Mouse (Mus musculus) midbrain, embryonic 13.5 days (tissue): ENCODE measurements around the gene Cipc. TPM values are rescaled to one million over a fixed set of nuclear protein-coding genes. Genes with fewer than 3 reads are reported as not detected.

ENCODE experiments used
- ATAC-seq: fragments of 200-750 bp; cut with Nextera tagmentation; 2 replicates; pipeline ENCODE4 v1.8.0; 2017; ENCODE audit warnings: mild to moderate bottlenecking, moderate TSS enrichment, moderate library complexity
- H3K27ac ChIP-seq: fragments of 300-500 bp; sonication (generic); 2 replicates; pipeline ENCODE4 v1.5.1; 2015; ENCODE audit warnings: inconsistent platforms, mild to moderate bottlenecking, moderate library complexity
- H3K27me3 ChIP-seq: fragments of 300-500 bp; sonication (generic); 2 replicates; pipeline ENCODE4 v1.6.1; 2015; ENCODE audit warnings: mild to moderate bottlenecking, inconsistent platforms
- H3K36me3 ChIP-seq: fragments of 300-500 bp; sonication (generic); 2 replicates; pipeline ENCODE4 v1.6.1; 2015; ENCODE audit warnings: mild to moderate bottlenecking, inconsistent platforms
- H3K4me1 ChIP-seq: fragments of 300-500 bp; sonication (generic); replicated peaks from 2 replicates; pipeline ENCODE4 v1.6.1; 2015; ENCODE audit warnings: inconsistent platforms
- H3K4me2 ChIP-seq: fragments of 300-500 bp; sonication (generic); replicated peaks from 2 replicates; pipeline ENCODE4 v1.6.1; 2015; ENCODE audit warnings: moderate library complexity, mild to moderate bottlenecking, inconsistent platforms
- H3K4me3 ChIP-seq: fragments of 300-500 bp; sonication (generic); replicated peaks from 2 replicates; pipeline ENCODE4 v1.5.1; 2015; ENCODE audit warnings: mild to moderate bottlenecking, inconsistent platforms
- H3K9ac ChIP-seq: fragments of 300-500 bp; sonication (generic); replicated peaks from 2 replicates; pipeline ENCODE4 v1.6.1; 2015; ENCODE audit warnings: mild to moderate bottlenecking, inconsistent platforms
- H3K9me3 ChIP-seq: fragments of 300-500 bp; sonication (generic); 2 replicates; pipeline ENCODE4 v1.6.1; 2016; ENCODE audit warnings: mild to moderate bottlenecking, inconsistent platforms
- WGBS: fragments of 180-500 bp; shearing (Covaris S2); methylation state at CpG from one replicate; pipeline ENCODE4 v1.1.7; 2015; 5-methylcytosine and 5-hydroxymethylcytosine counted together
- polyA plus RNA-seq: library from polyadenylated mRNA; unstranded; fragments of >200 nt; fragmentation: Nextera tagmentation; extraction: Ambion mirVana; gene quantifications from 2 replicates; pipeline ENCODE4 v1.2.1, GENCODE M21; 2015

The Cipc gene
- polyA plus RNA-seq = 49.8 and 51.2 TPM in 2 replicates

DNA sequence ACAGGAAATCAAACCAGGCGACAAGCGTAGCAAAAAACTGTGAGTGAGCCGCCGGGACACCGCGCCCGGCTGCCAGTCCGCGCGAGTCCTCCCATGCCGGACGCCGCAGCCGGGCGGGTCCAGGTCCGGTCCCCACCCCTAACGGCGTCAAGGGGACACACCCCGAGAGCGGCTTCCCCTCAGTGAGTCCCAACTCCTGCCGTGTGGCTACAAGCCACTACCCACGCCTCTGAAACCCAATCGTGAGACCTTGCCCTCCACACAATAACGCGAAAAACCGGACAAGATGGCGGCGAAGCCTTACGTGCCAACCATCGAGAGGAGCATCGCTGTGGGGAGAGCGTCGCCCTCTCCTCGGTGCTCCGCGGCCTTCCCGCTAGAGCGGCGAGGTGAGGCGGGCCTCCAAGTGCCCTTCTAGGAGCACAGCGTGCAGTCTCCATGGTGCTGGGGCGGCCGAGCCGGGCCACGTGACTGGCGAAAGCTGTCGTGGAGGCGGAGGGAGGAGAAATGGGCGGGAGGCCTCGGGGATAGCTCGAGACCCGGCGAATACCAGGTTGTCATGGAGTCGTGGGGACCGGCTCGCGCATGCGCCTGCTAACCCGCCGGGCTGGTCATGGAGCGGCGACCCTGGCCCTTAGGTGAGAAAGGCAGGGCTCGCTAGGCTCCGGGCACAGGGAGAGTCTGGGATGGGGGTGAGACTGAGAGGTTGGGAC, at the start of gene Cipc:
Cipc (plus strand) TSS at position 182 of the 713 bp plus-strand sequence.
- Histone ChIP-seq H3K27me3 (no peaks in the 10 kb centered on the region), H3K4me2 (peak within 1 kb of the TSS; percentile 90), H3K4me1 (peaks cover 68% of the 10 kb centered on the region), H3K9ac (peak within 1 kb of the TSS; percentile 96), H3K4me3 (peak within 1 kb of the TSS; percentile 68), H3K27ac (peak within 1 kb of the TSS; percentile 100), H3K36me3 (no peaks in the 10 kb centered on the region), H3K9me3 (no peaks in the 10 kb centered on the region)
- ATAC-seq = peak; percentile 98
- WGBS = under 1% methylated on average over 63 of the region's 64 CpGs

DNA sequence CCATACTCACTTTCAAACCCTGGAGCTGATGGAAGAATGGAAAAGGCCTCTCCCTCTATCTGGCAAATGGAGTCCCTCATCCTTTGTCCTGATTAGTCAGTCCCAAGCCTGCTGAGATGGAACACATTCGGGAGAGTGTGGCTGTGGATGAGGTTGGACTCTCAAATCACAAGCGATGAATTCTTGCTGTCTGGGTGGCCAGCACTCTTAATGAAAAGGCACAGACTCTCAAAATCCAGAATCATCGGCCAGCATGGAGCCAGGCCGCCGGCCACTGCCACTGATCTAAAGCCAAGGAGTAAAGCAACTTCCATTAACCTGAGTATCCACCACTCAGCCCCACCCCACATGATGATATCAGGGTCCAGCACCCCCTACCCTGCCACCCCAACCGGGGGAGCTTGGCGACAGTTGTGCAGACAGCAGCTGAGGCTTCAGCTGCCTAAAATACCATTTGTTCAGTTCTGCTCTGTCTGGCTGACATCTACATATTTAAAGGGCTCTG, 49.0 kb upstream of the Cipc start:
- Histone ChIP-seq H3K4me1 (peaks cover 67% of the 10 kb centered on the region), H3K27ac (peak overlapping the region; percentile 99), H3K4me2 (peak overlapping the region; percentile 67), H3K27me3 (no peaks in the 10 kb centered on the region), H3K4me3 (no peak overlapping the region; the same call in 1 of the 2 replicates), H3K9ac (peak overlapping the region; percentile 64), H3K9me3 (no peaks in the 10 kb centered on the region), H3K36me3 (no peaks in the 10 kb centered on the region)
- WGBS = 23% methylated on average over 7 of the region's 7 CpGs
- ATAC-seq = no peak

DNA sequence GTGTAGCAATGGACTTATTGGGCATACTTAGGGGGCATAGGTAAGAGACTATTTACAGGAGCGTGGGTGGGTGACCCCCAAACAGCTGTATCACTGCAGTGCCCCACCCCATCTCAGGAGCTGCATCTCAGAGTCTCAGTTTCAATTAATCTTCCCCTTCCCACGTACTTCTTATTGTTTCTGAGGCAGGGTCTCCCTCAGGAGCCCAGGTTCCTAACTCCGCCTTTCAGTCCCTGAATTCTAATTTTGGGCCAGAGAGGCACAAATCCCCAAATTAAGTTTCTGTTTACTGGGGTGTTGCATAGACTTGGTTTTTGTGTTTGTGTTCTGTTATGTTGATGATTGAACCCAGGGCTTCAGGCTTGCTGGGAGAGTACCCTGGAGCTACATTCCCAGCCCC, 48.4 kb upstream of the Cipc start:
- Histone ChIP-seq H3K9me3 (no peaks in the 10 kb centered on the region), H3K9ac (peak overlapping the region; percentile 64), H3K27me3 (no peaks in the 10 kb centered on the region), H3K27ac (peak overlapping the region; percentile 99), H3K4me2 (peak overlapping the region; percentile 67), H3K4me1 (peaks cover 63% of the 10 kb centered on the region), H3K36me3 (no peaks in the 10 kb centered on the region), H3K4me3 (no peak overlapping the region)
- 38% methylated on average over 3 of the region's 3 CpGs for WGBS
- no peak for ATAC-seq

DNA sequence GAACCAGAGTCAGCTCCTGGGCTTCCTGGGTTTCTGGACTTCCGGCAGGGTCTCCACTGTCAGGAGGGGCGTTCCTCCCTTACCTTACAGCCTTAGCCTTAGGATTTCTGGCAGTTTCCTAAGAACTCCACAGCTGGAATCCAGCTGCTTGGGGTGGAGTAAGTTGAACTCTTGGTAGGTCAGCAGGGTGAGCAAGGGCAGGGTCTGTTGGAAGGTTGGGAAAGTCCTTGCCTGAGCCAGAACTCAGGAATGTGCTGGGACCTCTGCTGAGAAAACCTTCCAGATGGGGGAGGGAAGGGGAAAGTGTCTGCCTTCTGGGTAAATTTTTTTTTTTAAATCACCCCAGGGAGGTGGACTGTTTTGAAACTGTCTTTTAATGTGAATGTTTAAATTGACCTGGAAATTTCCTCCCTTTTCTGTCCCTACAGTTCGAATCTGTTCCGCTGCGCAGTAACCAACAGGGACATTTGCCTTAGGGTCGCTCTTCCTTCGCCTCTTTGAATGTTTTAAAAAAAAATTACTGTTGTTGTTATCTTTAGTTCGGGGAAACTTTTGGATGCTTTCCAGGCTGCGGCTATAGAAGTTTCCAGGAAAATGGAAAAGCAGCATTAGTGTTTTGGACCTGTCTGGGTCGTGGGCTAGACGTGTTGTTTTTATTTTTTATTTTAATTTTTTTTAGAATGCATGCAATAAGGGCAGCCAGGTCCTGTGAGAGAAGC, 47.2 kb upstream of the Cipc start:
- WGBS = 81% methylated on average over 11 of the region's 11 CpGs
- ATAC-seq = no peak
- H3K36me3 ChIP-seq = no peaks in the 10 kb centered on the region
- peak overlapping the region; percentile 25; the same call in 1 of the 2 replicates for H3K27ac ChIP-seq
- H3K9me3 ChIP-seq = no peaks in the 10 kb centered on the region
- H3K27me3 ChIP-seq = no peaks in the 10 kb centered on the region
- H3K9ac ChIP-seq = 0 out of 2 replicates have a peak overlapping the region, but pooled peaks have one; percentile 32
- H3K4me2 ChIP-seq = no peak overlapping the region
- H3K4me3 ChIP-seq = no peak overlapping the region
- peaks cover 62% of the 10 kb centered on the region for H3K4me1 ChIP-seq

DNA sequence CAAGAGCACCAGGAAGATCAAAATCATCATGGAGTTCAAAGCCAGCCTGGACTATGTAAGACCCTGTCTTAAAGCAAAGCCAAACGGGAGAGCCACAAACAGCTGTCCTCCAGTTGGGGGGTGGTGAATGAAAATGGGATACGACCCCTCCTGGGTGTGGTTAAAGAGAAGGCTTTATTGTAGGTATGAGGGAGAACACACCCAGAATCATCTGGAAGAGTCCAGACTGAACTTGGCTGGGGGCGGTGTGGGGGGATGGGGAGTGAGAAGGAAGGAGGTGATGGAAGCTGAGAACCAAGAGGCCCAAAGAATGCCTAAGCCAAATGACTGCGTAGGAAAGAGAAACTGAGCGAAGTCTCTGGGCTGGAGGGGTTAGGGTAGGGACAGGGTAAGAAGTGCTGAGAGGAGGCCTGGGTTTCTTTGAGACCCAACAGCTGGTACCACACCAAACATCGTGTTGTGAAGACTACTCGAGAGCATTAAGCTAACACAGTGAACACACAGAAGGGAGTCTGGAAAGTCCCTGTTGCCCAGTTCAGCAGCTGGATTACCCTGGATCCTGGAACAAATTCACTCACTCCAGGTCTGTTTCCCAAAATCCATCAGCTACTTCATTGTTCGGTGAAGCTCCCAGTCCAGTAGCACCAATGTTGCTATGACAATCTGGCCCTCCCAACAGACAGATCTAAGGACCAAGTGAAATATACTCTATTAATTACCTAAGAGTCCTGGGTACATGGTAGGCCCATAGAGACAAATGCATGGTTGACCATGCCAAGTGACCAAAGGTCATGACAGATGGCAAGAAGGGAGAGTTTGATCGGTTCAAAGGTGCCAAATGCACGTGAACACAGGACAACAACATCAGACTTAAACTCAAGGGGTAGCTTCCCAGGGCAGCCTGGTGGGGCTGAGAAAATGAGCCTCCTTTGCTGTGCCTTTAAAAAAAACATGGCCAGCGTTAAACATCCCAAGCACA, 42.7 kb upstream of the Cipc start:
- WGBS = 88% methylated on average over 11 of the region's 11 CpGs
- no peak overlapping the region for H3K4me2 ChIP-seq
- 0 out of 2 replicates have a peak, but pooled peaks cover 9% of the 10 kb centered on the region for H3K27me3 ChIP-seq
- H3K27ac ChIP-seq = no peak overlapping the region
- ATAC-seq = no peak
- H3K9me3 ChIP-seq = no peaks in the 10 kb centered on the region
- peaks cover 40% of the 10 kb centered on the region for H3K4me1 ChIP-seq
- no peak overlapping the region for H3K4me3 ChIP-seq
- no peak overlapping the region for H3K9ac ChIP-seq
- H3K36me3 ChIP-seq = no peaks in the 10 kb centered on the region

DNA sequence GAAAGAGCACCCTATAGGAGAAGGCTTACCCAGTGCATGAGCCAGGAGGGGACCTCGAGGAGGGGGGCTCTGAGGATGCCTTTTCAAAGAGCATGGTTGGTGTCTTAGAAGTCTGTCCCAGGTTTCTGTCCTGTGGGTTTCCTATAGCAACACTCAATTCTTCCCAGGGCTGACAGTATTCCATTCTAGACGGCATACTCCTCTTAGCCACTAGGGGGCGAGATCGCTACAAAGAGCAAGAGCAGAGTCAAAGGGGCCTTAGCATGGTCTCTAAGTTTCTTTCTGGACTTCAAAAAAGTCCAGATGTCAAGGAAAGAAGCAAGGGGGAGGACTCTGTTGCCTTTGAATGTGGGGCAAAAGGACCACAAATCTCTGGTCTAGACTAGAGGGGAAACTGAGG, 41.6 kb upstream of the Cipc start:
- no peak for ATAC-seq
- Histone ChIP-seq H3K4me2 (no peak overlapping the region), H3K9me3 (no peaks in the 10 kb centered on the region), H3K27ac (no peak overlapping the region), H3K4me3 (no peak overlapping the region), H3K9ac (no peak overlapping the region), H3K36me3 (no peaks in the 10 kb centered on the region), H3K27me3 (0 out of 2 replicates have a peak, but pooled peaks cover 9% of the 10 kb centered on the region), H3K4me1 (peaks cover 32% of the 10 kb centered on the region)
- WGBS = 12% methylated on average over 4 of the region's 4 CpGs

DNA sequence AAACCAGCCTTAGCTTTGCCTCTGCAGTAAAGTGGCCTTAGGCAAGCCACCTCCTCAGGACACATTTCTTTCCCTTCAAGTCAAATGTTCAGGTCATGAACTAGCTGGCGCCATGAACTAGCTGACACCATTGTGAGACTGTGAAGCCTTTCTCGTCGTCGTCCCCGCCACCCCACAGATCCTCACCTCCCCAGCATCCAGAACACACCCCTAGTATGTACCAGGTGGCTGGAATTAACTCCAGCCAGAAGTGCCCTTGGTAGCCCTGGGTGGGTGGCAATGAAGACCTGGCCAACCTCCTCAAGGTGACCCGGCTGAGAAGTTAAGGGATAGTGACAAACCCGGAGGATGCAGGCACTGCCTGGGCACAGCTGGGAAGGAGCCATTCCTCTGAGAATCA, 41.0 kb upstream of the Cipc start:
- peaks cover 35% of the 10 kb centered on the region for H3K4me1 ChIP-seq
- H3K36me3 ChIP-seq = no peaks in the 10 kb centered on the region
- WGBS = 71% methylated on average over 7 of the region's 7 CpGs
- no peak overlapping the region for H3K4me3 ChIP-seq
- H3K27ac ChIP-seq = no peak overlapping the region
- no peak overlapping the region for H3K4me2 ChIP-seq
- peak; percentile 40 for ATAC-seq
- H3K9ac ChIP-seq = no peak overlapping the region
- no peaks in the 10 kb centered on the region for H3K9me3 ChIP-seq
- H3K27me3 ChIP-seq = 0 out of 2 replicates have a peak, but pooled peaks cover 9% of the 10 kb centered on the region

DNA sequence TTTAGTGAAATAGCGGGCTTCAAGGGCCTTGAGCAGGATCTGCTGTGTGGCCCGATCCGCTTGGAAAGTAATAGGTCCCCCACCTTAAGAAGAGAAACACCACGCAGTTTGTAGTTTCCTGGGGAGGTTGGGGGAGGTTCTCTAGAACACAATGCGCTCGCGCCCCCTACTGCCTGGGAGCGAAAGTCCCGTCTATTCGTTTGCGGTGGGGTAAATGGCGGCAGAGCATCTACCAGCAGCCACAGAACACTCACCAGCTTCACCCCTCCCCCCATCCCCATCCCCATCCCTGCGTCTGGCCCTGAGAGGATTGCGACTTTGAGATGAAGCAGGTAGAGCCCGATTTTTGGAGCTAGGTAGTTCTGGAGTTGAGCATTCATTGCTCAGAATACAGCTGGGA, 40.4 kb upstream of the Cipc start:
- no peak overlapping the region for H3K9ac ChIP-seq
- no peaks in the 10 kb centered on the region for H3K9me3 ChIP-seq
- 0 out of 2 replicates have a peak, but pooled peaks cover 9% of the 10 kb centered on the region for H3K27me3 ChIP-seq
- no peak overlapping the region for H3K4me2 ChIP-seq
- no peaks in the 10 kb centered on the region for H3K36me3 ChIP-seq
- H3K4me3 ChIP-seq = no peak overlapping the region
- 3% methylated on average over 15 of the region's 15 CpGs for WGBS
- ATAC-seq = peak; percentile 44; the same call in 1 of the 2 replicates
- no peak overlapping the region for H3K27ac ChIP-seq
- H3K4me1 ChIP-seq = peaks cover 40% of the 10 kb centered on the region

DNA sequence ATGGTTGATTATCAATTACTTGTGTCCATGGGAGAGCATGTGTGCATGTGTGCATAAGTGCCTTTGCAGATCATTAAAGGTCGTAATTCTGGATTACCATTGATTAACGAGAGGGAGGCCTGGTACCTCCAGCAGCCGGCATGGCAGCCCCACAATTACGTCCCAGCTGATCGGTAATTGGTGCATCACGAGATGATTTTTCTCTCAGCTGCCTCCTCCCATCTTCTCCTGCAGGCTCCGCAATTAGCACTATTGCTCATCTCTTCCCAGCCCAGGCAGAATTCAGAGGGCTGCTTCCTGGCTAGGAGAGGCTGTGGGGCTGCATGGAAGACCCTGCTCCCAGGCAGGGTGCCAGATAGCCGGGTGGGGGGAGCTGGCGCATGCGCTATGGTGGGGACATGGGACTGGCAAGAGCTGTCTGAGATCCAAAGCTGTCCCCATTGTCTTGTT, 35.3 kb upstream of the Cipc start:
- Histone ChIP-seq H3K36me3 (no peaks in the 10 kb centered on the region), H3K4me1 (peaks cover 45% of the 10 kb centered on the region), H3K9me3 (no peaks in the 10 kb centered on the region), H3K27me3 (peaks cover 16% of the 10 kb centered on the region), H3K4me3 (no peak overlapping the region), H3K9ac (no peak overlapping the region; the same call in 1 of the 2 replicates), H3K27ac (peak overlapping the region; percentile 94), H3K4me2 (peak overlapping the region; percentile 22)
- peak; percentile 84 for ATAC-seq
- WGBS = 27% methylated on average over 10 of the region's 10 CpGs

DNA sequence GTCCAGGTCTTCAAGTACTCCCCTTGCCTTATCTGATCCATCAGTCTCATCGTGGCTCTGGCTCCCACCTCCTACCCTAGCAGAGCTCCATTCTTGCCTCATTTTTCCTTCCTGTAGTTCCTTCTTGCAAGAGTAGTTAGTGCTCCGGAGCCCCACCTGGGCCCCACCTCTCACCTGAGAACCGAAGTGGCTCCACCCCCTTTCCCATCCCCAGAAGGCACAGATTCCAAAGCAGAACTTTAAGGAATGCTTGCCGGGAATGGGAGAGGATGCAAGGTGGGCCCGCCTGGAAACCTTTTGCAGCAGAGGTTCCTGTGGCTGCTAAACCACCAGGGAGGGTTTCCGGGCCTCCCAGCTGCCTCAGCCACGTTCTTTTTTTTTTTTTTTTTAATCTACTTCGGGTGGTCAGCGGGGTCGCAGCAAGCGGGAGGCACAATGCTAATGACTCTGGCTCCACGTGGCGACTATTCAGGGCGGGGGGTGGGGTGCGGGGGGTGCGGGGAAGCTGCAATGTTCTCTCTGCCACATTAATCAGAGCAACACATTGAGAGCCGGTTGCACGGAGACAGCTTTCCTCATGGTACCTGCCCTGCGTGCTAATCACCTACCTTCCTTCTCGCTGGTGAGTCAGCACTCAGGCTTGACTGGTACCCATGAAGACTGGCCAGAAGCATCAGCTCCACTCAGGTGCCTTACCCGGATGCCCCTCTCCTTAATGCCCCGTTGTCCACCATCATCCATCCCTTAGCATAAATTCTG, 34.3 kb upstream of the Cipc start:
- Histone ChIP-seq H3K36me3 (no peaks in the 10 kb centered on the region), H3K4me2 (peak overlapping the region; percentile 22; the same call in 1 of the 2 replicates), H3K4me1 (peaks cover 46% of the 10 kb centered on the region), H3K27me3 (peaks cover 16% of the 10 kb centered on the region), H3K27ac (peak overlapping the region; percentile 94), H3K9me3 (no peaks in the 10 kb centered on the region), H3K9ac (0 out of 2 replicates have a peak overlapping the region, but pooled peaks have one; percentile 3), H3K4me3 (no peak overlapping the region)
- peak; percentile 28 for ATAC-seq
- WGBS = 9% methylated on average over 22 of the region's 22 CpGs
